Mouse (Mus musculus) kidney, adult 18-20 months (tissue): ENCODE results near the gene Mettl13.

ENCODE experiments used
- DNase-seq: peaks from one replicate; pipeline ENCODE4 v3.0.0; 2021

The Mettl13 gene

GRCm38 (mm10) chr1:162548016-162548916 is at the start of gene Mettl13:
Gene Mettl13 (minus strand): TSS chr1:162548551.
- peak; percentile 87 for DNase-seq

GRCm38 (mm10) chr1:162597379-162598102 is 49.2 kb upstream of the Mettl13 start:
- no peak for DNase-seq

- no peak for DNase-seq
These were observed 42.2 kb upstream of the Mettl13 start for GRCm38 (mm10) chr1:162590415-162590997.

GRCm38 (mm10) chr1:162589443-162589842 is 41.1 kb upstream of the Mettl13 start:
- DNase-seq: no peak

- no peak for DNase-seq
These were observed 40.3 kb upstream of the Mettl13 start for GRCm38 (mm10) chr1:162588606-162589005.

GRCm38 (mm10) chr1:162586282-162586681 is 37.9 kb upstream of the Mettl13 start:
- no peak for DNase-seq

- DNase-seq: no peak
These were observed 34.5 kb upstream of the Mettl13 start for GRCm38 (mm10) chr1:162582884-162583283.

GRCm38 (mm10) chr1:162575098-162575497 is 26.7 kb upstream of the Mettl13 start:
- DNase-seq: no peak

GRCm38 (mm10) chr1:162570931-162571601 is 22.7 kb upstream of the Mettl13 start:
- DNase-seq: no peak

GRCm38 (mm10) chr1:162570260-162570748 is 22.0 kb upstream of the Mettl13 start, which contains the start of gene Vamp4:
Gene Vamp4 (plus strand): TSS chr1:162570515.
- peak; percentile 92 for DNase-seq

GRCm38 (mm10) chr1:162567351-162567750 is 19.0 kb upstream of the Mettl13 start:
- DNase-seq: no peak

GRCm38 (mm10) chr1:162564992-162565391 is 16.6 kb upstream of the Mettl13 start:
- no peak for DNase-seq

GRCm38 (mm10) chr1:162563236-162563635 is 14.9 kb upstream of the Mettl13 start:
- DNase-seq: no peak

- DNase-seq: no peak
These were observed 5.8 kb upstream of the Mettl13 start for GRCm38 (mm10) chr1:162554193-162554592.

GRCm38 (mm10) chr1:162552956-162553355 is 4.6 kb upstream of the Mettl13 start:
- DNase-seq: no peak

GRCm38 (mm10) chr1:162549615-162550283 is 1.4 kb upstream of the Mettl13 start:
- DNase-seq: no peak

- DNase-seq: no peak
These were observed 714 bp upstream of the Mettl13 start for GRCm38 (mm10) chr1:162548917-162549613.

GRCm38 (mm10) chr1:162547607-162548006 is 744 bp downstream of the Mettl13 start:
- no peak for DNase-seq

GRCm38 (mm10) chr1:162543231-162543630 is 5.1 kb downstream of the Mettl13 start:
- DNase-seq: no peak

GRCm38 (mm10) chr1:162533766-162534560 is 14.4 kb downstream of the Mettl13 start:
- DNase-seq: no peak

- DNase-seq: no peak
These were observed 16.0 kb downstream of the Mettl13 start for GRCm38 (mm10) chr1:162532330-162532729.
